Mouse (Mus musculus): ENCODE data around the gene Pheta2.

Gene Pheta2

GRCm38 (mm10) chr15:82338593-82339112 is at the start of gene Pheta2, which contains the start of the genes Naga and Smdt1:
Gene Pheta2 (plus strand): TSS chr15:82338942.
Gene Naga (minus strand): TSS chr15:82338925.
Gene Smdt1 (plus strand): TSS chr15:82338959.
- peak; percentile 97 for DNase-seq (ENCODE audit: low read depth, low spot score)

DNA sequence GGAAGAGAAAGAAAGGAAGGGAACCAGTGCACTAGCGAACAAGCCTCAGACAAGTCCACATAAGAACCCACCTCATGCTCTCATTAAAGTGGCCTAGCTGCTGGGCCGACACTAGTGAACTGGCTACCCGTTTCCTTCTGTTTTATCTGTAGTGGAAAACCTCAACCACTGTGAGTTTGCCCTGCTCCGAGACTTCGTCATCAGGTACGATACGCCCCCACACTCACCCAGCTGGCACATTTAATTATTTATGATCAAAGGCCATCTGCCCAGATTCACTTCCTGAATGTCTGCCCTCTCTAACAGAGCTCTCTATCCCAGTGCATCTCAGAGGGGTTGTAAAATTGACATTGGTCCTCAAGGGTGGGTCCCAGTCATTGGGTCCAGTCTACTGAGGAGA is 48.5 kb upstream of the Pheta2 start:
- no peak for DNase-seq (ENCODE audit: low read depth, low spot score)

DNA sequence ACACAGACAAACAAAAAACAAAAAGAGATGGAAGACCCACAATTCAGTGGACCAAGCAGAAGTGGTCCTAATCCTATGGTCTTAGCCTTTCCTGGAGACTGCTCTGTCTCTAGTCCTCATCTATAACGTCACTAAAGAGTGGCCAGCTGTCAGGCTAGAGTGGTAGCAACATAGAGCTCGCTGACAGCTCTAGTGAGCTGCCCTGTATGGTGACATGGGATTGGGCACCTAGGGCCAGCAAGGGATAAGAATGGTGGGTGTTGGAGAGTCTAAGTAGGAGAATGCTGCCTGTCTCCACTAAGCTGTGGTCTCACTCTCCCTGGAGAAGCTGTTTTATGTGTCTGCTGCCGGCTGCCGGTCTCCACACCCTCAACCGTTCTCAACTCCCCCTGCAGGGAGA is 45.9 kb upstream of the Pheta2 start:
- no peak for DNase-seq (ENCODE audit: low read depth, low spot score)

- peak; percentile 61 for DNase-seq (ENCODE audit: low read depth, low spot score)
Measured at GRCm38 (mm10) chr15:82293271-82293711, 45.5 kb upstream of the Pheta2 start.

GRCm38 (mm10) chr15:82294059-82294458 is 44.7 kb upstream of the Pheta2 start:
- DNase-seq (ENCODE audit: low read depth, low spot score), result peak; percentile 60

DNA sequence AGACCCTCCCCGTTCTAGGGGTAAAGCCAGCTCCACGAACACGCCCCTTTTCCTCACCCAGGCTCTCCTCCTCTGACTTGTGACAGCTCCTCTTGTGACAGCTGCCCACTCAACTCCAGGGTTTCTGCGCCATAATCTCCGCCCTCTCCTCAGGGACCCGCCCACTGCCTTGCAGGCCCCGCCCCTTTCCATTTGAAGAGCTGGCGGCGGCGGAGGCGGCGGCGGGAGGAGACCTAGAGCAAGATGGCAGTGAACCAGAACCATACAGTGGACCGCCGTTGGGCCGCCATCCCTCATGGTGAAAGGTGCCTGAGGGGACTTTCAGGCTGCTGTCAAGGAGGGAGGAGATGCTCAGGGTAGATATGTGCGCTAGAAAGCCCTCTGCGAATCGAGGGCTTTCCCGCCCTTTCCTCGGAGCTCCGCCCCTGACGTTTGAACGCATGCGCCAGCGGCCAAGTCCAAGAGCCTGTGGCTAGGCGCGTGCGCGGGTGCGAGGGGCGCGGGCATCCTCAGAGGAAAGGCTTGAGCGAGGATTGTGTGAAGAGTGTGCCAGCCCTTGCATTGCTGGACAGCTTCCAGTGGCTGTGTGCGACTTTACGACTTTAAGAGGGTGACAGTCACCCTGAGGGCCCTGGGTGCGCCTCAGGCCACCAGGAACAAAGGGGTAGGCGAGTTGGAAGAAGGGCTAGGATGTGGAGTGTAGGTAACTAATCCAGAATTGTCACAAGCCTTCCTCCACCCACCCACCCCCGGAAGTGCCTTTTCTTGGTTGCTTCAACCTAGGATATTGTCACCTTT is 39.8 kb upstream of the Pheta2 start, which contains the start of gene Wbp2nl:
TSS of gene Wbp2nl (plus strand) at position 191 of the 798 bp plus-strand sequence.
- DNase-seq (ENCODE audit: low read depth, low spot score), result peak; percentile 83

- DNase-seq (ENCODE audit: low read depth, low spot score), result no peak
Measured at GRCm38 (mm10) chr15:82307107-82307506, 31.6 kb upstream of the Pheta2 start.

- DNase-seq (ENCODE audit: low read depth, low spot score), result no peak
Measured at GRCm38 (mm10) chr15:82308416-82308815, 30.3 kb upstream of the Pheta2 start.

DNA sequence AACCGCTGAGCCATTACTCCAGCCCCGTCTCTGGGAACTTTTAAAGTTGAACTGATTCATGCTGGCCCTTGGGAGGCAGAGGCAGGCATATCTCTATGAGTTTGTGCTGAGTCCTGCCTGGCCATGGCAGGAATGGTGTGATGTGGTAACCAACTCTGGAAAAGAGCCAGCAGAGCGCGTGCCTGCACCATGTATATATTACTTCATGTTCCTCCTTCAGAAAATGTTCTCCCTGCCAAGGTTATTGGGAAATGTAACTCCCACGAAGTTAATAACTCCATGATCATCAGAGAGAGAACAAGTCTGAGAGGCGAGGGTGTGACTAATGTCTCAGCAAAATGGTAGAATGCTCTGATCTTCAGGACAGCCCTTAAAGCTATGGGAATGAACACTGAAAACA is 20.9 kb upstream of the Pheta2 start:
- no peak for DNase-seq (ENCODE audit: low read depth, low spot score)

DNA sequence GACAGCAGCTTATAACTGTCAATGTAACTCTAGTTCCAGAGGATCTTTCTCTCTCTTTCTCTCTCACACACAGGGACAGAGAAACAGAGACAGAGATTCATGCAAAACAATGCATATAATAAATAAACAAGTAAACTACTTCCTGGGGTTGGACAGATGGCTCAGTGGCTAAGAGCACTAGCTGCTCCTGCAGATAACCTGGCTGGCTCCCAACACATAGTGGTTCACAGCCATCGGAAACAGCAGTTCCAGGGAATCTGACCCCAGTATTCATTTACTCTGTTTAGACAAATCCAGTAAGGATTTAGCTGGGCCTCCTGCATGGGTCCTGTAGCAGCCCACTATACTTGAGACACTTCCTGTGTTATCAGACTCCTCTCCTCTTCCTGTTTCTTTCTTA is 19.1 kb upstream of the Pheta2 start:
- DNase-seq (ENCODE audit: low read depth, low spot score), result no peak

GRCm38 (mm10) chr15:82322195-82322594 is 16.5 kb upstream of the Pheta2 start:
- no peak for DNase-seq (ENCODE audit: low read depth, low spot score)

GRCm38 (mm10) chr15:82325382-82325781 is 13.4 kb upstream of the Pheta2 start:
- DNase-seq (ENCODE audit: low read depth, low spot score), result no peak

DNA sequence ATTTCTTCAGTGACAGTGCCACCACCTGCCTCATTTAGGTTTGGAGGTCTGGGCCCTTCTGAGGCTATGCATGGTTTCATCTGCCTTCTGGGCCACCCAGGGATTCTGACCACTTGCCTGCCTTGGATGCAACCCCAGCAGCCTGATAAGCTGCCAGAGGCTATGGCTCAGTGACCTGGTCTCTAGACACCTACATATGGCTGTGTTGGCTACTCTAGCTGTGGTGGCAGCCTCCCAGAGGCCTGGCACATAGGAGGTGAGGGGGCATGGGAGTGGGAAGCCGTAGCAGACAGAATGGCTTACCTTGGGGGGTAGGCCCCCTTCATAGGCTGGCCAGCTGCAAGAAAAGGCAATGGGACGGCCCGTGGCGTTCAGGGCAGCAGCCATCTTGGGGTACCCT is 3.5 kb upstream of the Pheta2 start:
- DNase-seq (ENCODE audit: low read depth, low spot score), result no peak

DNA sequence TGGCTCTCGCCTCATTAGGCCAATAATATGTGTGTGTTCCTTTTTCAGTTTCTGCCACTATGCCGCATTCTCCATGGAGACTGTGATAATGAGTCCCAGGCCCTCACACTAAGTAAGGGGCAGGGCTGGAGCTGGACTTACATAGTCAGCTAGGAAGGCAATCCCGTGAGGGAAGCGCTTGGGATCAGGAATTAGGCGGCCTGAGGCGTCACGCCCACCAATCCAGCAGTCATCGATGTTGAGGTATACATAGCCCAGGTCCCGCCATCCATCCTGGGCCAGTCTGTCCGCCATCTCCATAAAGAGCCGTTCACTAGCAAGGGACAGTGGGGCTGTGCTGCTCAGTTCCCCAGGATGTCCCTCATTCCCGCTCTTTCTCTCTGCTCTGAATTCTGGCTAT is 2.1 kb upstream of the Pheta2 start:
- DNase-seq (ENCODE audit: low read depth, low spot score), result no peak

GRCm38 (mm10) chr15:82337875-82338274 is 867 bp upstream of the Pheta2 start:
- no peak for DNase-seq (ENCODE audit: low read depth, low spot score)

- DNase-seq (ENCODE audit: low read depth, low spot score), result no peak
Measured at GRCm38 (mm10) chr15:82339150-82339549, 408 bp downstream of the Pheta2 start.

- no peak for DNase-seq (ENCODE audit: low read depth, low spot score)
Measured at GRCm38 (mm10) chr15:82339634-82340254, 1.0 kb downstream of the Pheta2 start.

DNA sequence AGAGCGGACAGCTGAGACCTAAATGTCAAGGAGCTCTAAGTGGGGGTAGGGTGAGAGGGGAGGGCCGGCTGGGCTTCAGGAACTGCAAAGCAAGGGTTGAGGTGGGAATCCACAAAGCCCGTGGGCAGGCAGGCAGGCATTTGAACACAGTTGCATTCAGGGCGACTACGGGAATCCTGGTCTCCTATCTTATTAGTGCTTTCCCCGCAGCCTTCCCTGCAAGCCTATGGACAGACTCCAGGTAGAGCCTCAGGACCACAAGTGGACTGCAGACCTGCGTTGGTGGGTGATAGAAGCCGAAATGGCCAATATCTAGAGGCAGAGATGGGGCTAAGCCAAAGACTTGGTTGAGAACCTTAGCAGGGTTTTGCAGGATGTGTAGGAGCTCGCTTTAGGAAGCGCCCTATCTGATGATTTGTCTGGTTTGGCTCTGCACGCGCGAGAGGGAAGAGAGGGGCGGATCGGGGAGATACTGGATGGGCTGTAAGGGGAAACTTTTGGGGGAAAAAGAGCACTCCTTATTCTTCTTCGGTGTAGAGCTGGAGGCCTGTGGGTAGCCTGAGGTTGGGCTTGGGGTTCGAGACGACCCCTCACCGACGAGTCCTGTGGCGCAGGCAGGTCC is 1.8 kb downstream of the Pheta2 start:
- no peak for DNase-seq (ENCODE audit: low read depth, low spot score)

- DNase-seq (ENCODE audit: low read depth, low spot score), result no peak
Measured at GRCm38 (mm10) chr15:82341036-82341501, 2.3 kb downstream of the Pheta2 start.

- no peak for DNase-seq (ENCODE audit: low read depth, low spot score)
Measured at GRCm38 (mm10) chr15:82341675-82342542, 3.2 kb downstream of the Pheta2 start.

DNA sequence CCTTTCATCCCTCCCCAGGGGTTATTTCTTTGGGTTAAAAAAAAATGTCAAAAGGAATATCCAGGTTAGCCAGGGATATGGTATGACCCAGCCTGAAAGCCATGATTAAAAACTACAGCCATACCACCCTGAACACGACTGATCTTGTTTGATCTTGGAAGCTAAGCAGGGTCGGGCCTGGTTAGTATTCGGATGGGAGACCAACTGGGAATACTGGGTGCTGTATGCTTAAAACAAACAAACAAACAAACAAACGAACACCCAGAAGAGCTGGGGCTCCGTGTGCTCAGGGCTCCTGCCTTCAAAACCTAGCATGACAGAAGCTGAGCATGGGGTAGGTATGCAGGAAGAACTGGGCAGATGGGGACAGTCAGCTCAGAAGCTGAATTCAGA is 3.8 kb downstream of the Pheta2 start:
- DNase-seq (ENCODE audit: low read depth, low spot score), result no peak

Measured in ES-CJ7 (cell line).